Mouse (Mus musculus) hindbrain, embryonic 14.5 days (tissue): ENCODE measurements around the gene Skap1. TPM values are rescaled to one million over a fixed set of nuclear protein-coding genes. Genes with fewer than 3 reads are reported as not detected.
A peak's percentile ranks its signal among the peaks of the same experiment; 100 is the strongest.

Experiments used
- ATAC-seq: fragments of 200-750 bp; cut with Nextera tagmentation; 2 replicates; pipeline ENCODE4 v1.8.0; 2017; ENCODE audit warnings: moderate number of reproducible peaks, mild to moderate bottlenecking, moderate TSS enrichment, moderate library complexity; ENCODE audit not compliant: low FRiP score
- DNase-seq: peaks from one replicate; pipeline ENCODE4 v3.0.0-alpha.2; 2015; ENCODE audit warnings: low spot score
- H3K27ac ChIP-seq: fragments of 300-500 bp; sonication (generic); 2 replicates; pipeline ENCODE4 v1.5.1; 2014; ENCODE audit warnings: mild to moderate bottlenecking, moderate library complexity
- H3K27me3 ChIP-seq: fragments of 300-500 bp; sonication (generic); 2 replicates; pipeline ENCODE4 v1.6.1; 2014; ENCODE audit warnings: mild to moderate bottlenecking, low read length, mixed read lengths; ENCODE audit not compliant: control insufficient read depth, insufficient read depth
- H3K36me3 ChIP-seq: fragments of 300-500 bp; sonication (generic); replicated peaks from 2 replicates; pipeline ENCODE4 v1.6.1; 2014; ENCODE audit not compliant: control insufficient read depth, insufficient read depth
- H3K4me1 ChIP-seq: fragments of 300-500 bp; sonication (generic); replicated peaks from 2 replicates; pipeline ENCODE4 v1.6.1; 2014; ENCODE audit warnings: antibody characterized with exemption, low read length, mixed read lengths; ENCODE audit not compliant: control insufficient read depth, insufficient read depth
- H3K4me2 ChIP-seq: fragments of 300-500 bp; sonication (generic); replicated peaks from 2 replicates; pipeline ENCODE4 v1.6.1; 2014; ENCODE audit warnings: mild to moderate bottlenecking, moderate library complexity
- H3K4me3 ChIP-seq: fragments of 300-500 bp; sonication (generic); replicated peaks from 2 replicates; pipeline ENCODE4 v1.5.1; 2014; ENCODE audit warnings: mild to moderate bottlenecking, low read length
- H3K9ac ChIP-seq: fragments of 300-500 bp; sonication (generic); 2 replicates; pipeline ENCODE4 v1.6.1; 2014
- H3K9me3 ChIP-seq: fragments of 300-500 bp; sonication (generic); 2 replicates; pipeline ENCODE4 v1.6.1; 2016; ENCODE audit warnings: low read length; ENCODE audit not compliant: control insufficient read depth
- WGBS: fragments of 180-500 bp; shearing (Covaris S2); extraction: QIAGEN DNeasy Blood & Tissue Kit; methylation state at CpG from one replicate; pipeline ENCODE4 v1.1.7; 2014; 5-methylcytosine and 5-hydroxymethylcytosine counted together
- polyA plus RNA-seq: library from polyadenylated mRNA; unstranded; fragments of >200 nt; fragmentation: Nextera tagmentation; extraction: Ambion mirVana; gene quantifications from 2 replicates; pipeline ENCODE4 v1.2.1, GENCODE M21; 2014

Skap1 gene
- polyA plus RNA-seq, 1 experiment from 2014 or later = 10.3 TPM

DNA sequence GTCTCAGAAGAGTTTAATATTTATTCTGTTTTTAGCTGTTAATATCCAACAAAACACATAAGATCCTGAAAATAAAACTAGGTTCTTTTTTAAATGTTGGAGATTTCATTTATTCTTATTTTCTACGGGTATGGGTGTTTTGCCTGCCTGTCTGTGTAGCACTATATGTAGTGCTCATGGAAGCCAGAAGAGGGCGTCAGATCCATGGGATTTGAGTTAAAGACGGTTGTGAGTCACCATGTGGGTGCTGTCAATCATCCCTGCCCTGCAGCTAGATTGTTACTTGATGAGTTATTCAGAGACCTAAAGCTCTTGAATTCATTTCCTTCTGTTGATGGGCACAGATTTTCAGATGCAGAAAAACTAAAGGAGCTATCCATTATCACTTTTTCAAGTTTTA is 108.1 kb downstream of the Skap1 start:
- no peak overlapping the region for H3K4me3 ChIP-seq
- no peaks in the 10 kb centered on the region for H3K27me3 ChIP-seq
- H3K9ac ChIP-seq = no peak overlapping the region
- no peak overlapping the region for H3K27ac ChIP-seq
- DNase-seq = no peak
- peaks cover 7% of the 10 kb centered on the region; the same call in 1 of the 2 replicates for H3K4me1 ChIP-seq
- WGBS = 28% methylated on average over 3 of the region's 3 CpGs
- H3K4me2 ChIP-seq = no peak overlapping the region
- no peaks in the 10 kb centered on the region for H3K36me3 ChIP-seq
- H3K9me3 ChIP-seq = no peaks in the 10 kb centered on the region
- ATAC-seq = no peak

DNA sequence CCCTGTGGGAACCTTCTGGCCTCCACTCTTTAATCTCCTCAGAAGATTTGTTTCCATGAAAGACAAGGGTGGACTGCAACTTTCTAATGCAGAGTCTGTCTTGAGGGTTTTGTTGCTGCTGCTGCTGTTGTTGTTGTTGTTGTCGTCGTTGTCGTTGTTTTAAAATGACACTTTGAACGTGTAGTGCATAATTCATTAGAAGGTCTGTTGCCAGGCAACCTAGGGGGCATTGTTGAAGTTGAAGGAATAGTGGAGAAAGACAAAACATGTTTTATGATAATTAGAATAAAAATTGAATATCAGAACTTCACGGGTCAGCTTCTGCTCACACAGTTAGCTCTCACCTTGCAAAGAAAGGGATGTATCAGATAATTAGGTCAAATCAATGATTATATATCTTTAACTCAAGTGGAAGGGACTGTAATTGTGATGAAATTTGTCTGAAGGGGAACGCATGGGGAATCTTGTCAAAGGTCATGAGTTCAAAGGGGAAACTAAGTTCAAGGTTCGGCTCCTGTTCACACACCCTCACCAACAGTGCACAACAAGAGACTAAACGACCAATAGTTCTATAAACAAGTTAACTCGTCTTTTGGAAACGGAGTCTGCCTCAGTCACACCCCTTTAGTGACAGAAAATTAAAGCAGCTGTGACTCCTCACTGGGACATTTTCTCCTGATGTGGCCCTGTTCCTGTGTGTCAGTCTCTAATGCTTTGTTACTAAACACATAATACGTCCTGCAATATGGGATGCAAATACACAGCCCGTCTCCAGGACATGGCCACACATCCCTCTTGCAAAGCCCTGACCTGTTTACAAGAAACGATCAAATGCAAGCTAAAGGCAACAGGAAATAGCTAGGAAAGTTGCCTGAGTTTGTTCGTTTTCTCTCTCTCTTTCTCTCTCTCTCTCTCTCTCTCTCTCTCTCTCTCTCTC is 112.4 kb downstream of the Skap1 start:
- Histone ChIP-seq H3K36me3 (no peaks in the 10 kb centered on the region), H3K4me2 (no peak overlapping the region), H3K4me1 (peaks cover 30% of the 10 kb centered on the region), H3K9me3 (no peaks in the 10 kb centered on the region), H3K27me3 (no peaks in the 10 kb centered on the region), H3K9ac (no peak overlapping the region), H3K4me3 (no peak overlapping the region), H3K27ac (no peak overlapping the region)
- WGBS = 20% methylated on average over 14 of the region's 14 CpGs
- ATAC-seq = no peak
- DNase-seq = no peak

DNA sequence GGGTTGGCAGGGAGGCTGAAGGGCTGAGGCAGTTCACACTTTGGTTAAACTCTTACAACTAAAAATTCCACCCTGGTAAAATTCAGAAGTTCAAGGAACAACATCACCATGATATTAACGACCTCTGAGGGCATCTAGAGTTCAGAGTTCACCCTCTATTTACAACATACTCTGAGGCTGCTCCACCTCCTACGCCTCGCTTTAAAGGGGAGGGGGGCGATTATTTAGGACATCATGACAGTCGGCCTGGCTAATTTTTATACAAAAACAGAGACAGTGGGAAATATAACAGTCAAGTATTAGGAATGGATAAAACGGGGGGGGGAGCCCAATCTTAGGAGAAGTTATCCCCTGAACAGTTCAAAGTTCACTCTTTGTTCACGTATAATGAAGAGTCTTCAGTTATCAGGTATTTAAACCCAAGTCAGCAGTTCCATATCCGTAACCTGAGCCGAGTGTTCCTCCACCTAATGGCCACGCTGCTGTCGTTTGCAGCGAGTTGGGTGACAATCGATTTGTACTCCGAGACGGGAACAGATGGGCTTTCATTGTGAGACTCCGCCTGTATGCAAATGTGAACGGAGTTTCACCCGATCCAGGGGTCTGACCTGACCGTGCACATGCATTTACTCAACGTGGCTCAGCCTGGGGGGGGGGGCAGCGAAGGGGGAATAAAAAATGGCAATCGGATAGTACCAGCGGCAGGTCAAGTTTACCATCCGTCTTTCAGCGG is 114.3 kb downstream of the Skap1 start:
- peak; percentile 46; the same call in 1 of the 2 replicates for ATAC-seq
- Histone ChIP-seq H3K4me1 (peaks cover 37% of the 10 kb centered on the region), H3K27me3 (no peaks in the 10 kb centered on the region), H3K36me3 (no peaks in the 10 kb centered on the region), H3K27ac (peak overlapping the region; percentile 20), H3K4me2 (peak overlapping the region; percentile 52), H3K9ac (peak overlapping the region; percentile 21; the same call in 1 of the 2 replicates), H3K9me3 (no peaks in the 10 kb centered on the region), H3K4me3 (peak overlapping the region; percentile 6; the same call in 1 of the 2 replicates)
- peak; percentile 46 for DNase-seq
- 12% methylated on average over 25 of the region's 25 CpGs for WGBS

DNA sequence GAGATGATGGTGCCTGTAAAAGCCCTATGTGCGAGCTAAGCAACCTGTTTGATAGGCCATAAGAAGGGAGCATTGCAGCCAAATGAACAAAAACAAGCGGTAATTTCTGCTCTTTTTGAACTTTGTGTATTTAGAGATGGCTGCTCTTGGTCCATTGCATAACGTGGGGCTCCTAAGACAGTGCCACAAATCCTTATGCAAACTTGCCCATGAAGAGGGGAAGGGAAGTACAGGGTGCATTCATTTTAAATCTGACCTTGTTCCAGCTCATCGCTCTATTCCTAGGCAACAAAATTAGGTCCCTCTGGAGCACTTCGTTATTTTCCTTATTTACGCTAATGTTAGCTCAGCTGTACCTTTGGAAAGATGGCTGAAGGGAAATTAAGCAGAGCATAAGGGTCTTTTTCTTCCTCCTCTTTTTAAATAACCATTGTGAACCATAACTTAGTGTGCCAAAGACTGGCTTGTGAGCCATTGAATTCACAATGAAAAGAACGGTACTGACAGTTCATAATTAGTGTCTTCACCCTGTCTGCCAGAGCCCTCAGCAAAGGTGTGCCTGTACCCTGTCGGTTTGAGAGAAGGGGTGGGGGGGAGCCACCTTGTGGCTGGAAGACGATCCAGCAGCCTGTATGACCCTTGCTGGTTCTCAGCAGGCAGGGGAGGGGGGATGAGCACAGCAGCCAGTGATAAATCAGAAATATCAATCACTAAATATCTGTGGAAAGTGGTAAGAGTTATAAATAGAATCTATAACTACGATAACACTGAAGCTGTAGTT is 117.4 kb downstream of the Skap1 start:
- Histone ChIP-seq H3K9ac (no peak overlapping the region), H3K4me1 (peaks cover 30% of the 10 kb centered on the region), H3K4me3 (no peak overlapping the region), H3K4me2 (no peak overlapping the region), H3K27ac (peak overlapping the region; percentile 22; the same call in 1 of the 2 replicates), H3K9me3 (no peaks in the 10 kb centered on the region), H3K36me3 (no peaks in the 10 kb centered on the region), H3K27me3 (no peaks in the 10 kb centered on the region)
- WGBS = 39% methylated on average over 10 of the region's 10 CpGs
- DNase-seq = peak; percentile 69
- ATAC-seq = peak; percentile 66; the same call in 1 of the 2 replicates

DNA sequence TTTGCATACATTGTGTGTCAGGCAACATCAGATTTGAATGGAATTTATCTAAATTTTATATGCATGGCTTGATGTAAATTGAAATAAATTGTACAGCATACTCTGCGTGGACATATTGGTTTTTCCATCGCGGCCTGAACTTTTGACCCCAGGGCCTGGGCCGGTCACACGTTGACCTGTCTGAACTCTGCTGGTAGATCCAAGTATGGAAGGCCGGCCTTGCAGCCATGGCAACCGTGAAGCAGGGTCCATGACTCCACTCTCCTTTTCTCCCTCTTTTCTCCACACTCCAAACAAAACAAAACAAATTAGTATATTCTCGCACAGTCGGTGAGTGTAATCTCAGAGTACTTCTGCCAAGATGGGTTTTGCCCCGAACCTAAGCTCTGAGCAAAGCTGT is 118.2 kb downstream of the Skap1 start:
- ATAC-seq (no peak), DNase-seq (no peak)
- WGBS = 7% methylated on average over 10 of the region's 10 CpGs
- H3K4me3 ChIP-seq = no peak overlapping the region
- H3K4me1 ChIP-seq = peaks cover 30% of the 10 kb centered on the region
- H3K36me3 ChIP-seq = no peaks in the 10 kb centered on the region
- H3K9ac ChIP-seq = no peak overlapping the region
- no peak overlapping the region for H3K4me2 ChIP-seq
- no peak overlapping the region for H3K27ac ChIP-seq
- H3K27me3 ChIP-seq = no peaks in the 10 kb centered on the region
- H3K9me3 ChIP-seq = no peaks in the 10 kb centered on the region

DNA sequence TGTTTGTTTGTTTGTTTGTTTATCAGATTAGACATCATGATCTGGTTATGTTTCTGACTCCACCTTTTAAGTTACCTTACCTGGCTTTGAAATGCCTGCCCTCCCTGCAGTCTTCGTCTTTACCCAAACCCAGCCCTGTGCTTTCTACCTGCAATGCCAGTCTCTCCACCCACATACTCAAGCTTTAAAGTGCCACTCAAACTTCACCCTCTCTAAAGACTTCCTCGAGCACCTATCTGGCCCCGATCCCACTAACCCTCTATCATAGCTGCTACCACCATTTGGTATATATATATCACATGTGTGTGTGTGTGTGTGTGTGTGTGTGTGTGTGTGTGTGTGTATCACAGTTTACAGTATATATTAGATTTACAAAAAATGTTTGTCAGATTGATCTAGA is 125.4 kb downstream of the Skap1 start:
- WGBS = 86% methylated on average over 3 of the region's 3 CpGs
- no peak overlapping the region for H3K9ac ChIP-seq

DNA sequence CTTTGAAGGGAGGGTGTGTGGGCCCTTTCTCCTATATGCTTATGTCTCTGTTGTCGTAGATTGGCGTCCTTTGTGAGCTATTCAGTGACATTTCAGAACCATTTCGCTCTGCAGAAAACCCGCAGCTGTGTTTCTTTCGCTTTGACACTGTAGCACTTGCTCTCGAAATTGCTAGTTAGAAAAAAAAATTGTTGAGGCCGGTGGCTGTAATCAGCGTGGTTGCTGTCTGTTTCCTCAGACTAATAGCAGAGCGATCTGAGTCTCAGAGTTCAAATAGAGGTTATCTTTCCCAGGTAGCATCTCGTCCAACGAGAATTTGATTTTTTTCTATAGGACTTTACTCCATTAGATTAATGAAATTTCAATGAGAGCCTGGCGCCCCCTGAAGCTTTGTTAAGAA is 131.5 kb downstream of the Skap1 start:
- H3K4me1 ChIP-seq = peaks cover 25% of the 10 kb centered on the region

More for the DNA sequence above, 125.4 kb downstream of the Skap1 start:
- Histone ChIP-seq H3K4me2 (no peak overlapping the region), H3K36me3 (no peaks in the 10 kb centered on the region), H3K27ac (no peak overlapping the region), H3K4me3 (no peak overlapping the region), H3K27me3 (no peaks in the 10 kb centered on the region), H3K4me1 (peaks cover 7% of the 10 kb centered on the region), H3K9me3 (no peaks in the 10 kb centered on the region)
- ATAC-seq = no peak
- DNase-seq = no peak

DNA sequence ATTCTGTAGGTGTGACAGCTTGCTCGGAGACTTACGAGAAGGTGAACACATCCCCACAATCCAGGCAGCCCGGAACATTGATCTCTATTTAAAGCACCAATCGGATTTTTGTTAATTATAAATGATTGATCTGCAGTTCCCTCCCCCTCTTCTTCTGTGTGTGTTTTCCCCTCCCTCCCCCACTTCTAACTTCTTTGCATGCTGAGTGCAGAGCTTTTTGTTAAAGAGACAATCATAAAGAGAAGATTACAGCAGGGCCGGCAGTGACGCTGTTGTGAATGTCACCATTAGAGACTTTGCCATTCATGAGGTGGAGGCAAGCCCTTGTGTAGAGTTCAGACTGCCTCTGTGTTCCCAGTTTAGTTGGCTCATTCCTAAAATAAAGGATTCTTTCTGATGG is 131.9 kb downstream of the Skap1 start:
- H3K4me2 ChIP-seq = peak overlapping the region; percentile 46
- peak overlapping the region; percentile 41 for H3K9ac ChIP-seq
- H3K9me3 ChIP-seq = no peaks in the 10 kb centered on the region
- peak overlapping the region; percentile 78 for H3K27ac ChIP-seq
- no peak for ATAC-seq
- no peaks in the 10 kb centered on the region for H3K27me3 ChIP-seq
- H3K36me3 ChIP-seq = no peaks in the 10 kb centered on the region
- WGBS = 6% methylated on average over 6 of the region's 6 CpGs
- peaks cover 25% of the 10 kb centered on the region for H3K4me1 ChIP-seq
- peak overlapping the region; percentile 2 for H3K4me3 ChIP-seq
- peak; percentile 55 for DNase-seq

More for the DNA sequence above, 131.5 kb downstream of the Skap1 start:
- Histone ChIP-seq H3K4me3 (peak overlapping the region; percentile 2), H3K36me3 (no peaks in the 10 kb centered on the region), H3K27me3 (no peaks in the 10 kb centered on the region), H3K9ac (peak overlapping the region; percentile 41), H3K4me2 (peak overlapping the region; percentile 46), H3K9me3 (no peaks in the 10 kb centered on the region), H3K27ac (peak overlapping the region; percentile 78)
- 25% methylated on average over 12 of the region's 12 CpGs for WGBS
- DNase-seq (no peak), ATAC-seq (no peak)
